Mouse (Mus musculus) embryonic facial prominence, embryonic 14.5 days (tissue): ENCODE data around the gene Tecpr1. TPM values are rescaled to one million over a fixed set of nuclear protein-coding genes. Genes with fewer than 3 reads are reported as not detected.

Experiments
- polyA plus RNA-seq: library from polyadenylated mRNA; unstranded; fragments of >200 nt; fragmentation: Nextera tagmentation; extraction: Ambion mirVana; gene quantifications from 2 replicates; pipeline ENCODE4 v1.2.1, GENCODE M21; 2014

Gene Tecpr1
- polyA plus RNA-seq, 1 experiment from 2014 or later: 19.3 TPM

Other genes with a start within 250 kb of the Tecpr1 start
- 69.6 and 76.1 TPM in 2 replicates for gene Ccz1, start 208.7 kb downstream of the Tecpr1 start, polyA plus RNA-seq
- 0.34 and 1.1 TPM in 2 replicates for gene Ocm, start 196.9 kb downstream of the Tecpr1 start, polyA plus RNA-seq
- gene Lmtk2, start 123.2 kb downstream of the Tecpr1 start, polyA plus RNA-seq: 3.7 and 4.2 TPM in 2 replicates
- 0.60 and 1.0 TPM in 2 replicates for gene Bhlha15, start 33.3 kb downstream of the Tecpr1 start, polyA plus RNA-seq
- gene Bri3, start 20.8 kb upstream of the Tecpr1 start, polyA plus RNA-seq: 96.3 and 99.8 TPM in 2 replicates
- gene Baiap2l1, start 134.5 kb upstream of the Tecpr1 start, polyA plus RNA-seq: 10.6 and 10.8 TPM in 2 replicates